Mouse (Mus musculus): ENCODE data around the gene Gprasp1.
"Not testable (repeated sequence)": the region's sequence is repeated elsewhere in the genome, so short reads cannot be mapped to it uniquely, and the experiment has no call there.

The Gprasp1 gene

DNA sequence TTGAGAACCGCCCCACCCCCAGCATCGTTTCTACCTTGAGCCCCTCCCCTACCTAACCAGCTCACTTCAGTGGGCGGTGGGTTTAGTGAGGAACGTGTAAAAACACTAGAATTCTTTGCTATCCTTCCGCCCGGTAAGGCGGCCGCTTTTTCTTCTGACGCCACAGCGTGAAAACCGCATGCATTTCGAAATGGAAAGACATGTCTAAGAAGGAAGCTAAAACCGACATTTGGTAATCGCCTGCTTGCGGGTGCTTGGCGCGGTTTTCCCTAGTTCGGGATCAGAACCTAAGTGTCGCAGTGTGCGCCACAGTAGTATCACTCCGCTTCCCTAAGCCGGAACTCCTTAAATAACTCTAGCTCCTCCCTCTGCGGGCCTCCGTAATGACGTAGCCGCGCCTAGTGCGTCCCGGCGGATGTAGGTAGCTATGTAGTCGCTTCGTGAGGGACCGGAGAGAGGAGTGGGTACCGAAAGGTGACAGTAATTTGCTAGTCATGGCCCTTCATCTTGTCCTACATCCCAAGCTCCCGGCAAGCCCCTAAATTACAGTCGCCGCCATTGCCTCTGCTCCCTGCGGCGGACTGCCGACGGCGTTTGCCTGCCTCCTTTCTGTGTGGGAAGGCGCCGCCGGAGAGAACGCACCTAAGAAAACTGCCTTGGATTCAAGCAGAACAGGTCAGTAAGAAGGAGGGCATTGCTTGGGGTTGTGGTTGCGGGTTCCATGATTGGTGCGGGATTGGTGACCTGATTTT, at the start of gene Gprasp1, which contains the start of gene Armcx5:
Gene Gprasp1 (plus strand): TSS at position 430 of the 752 bp plus-strand sequence.
Gene Armcx5 (plus strand): TSS at position 430 of the 752 bp plus-strand sequence.
- DNase-seq (ENCODE audit: low spot score), result peak; percentile 91

GRCm38 (mm10) chrX:135693633-135694032, 48.9 kb upstream of the Gprasp1 start, which contains the start of gene Tcp11x2:
Tcp11x2 (minus strand) TSS chrX:135693790.
- DNase-seq (ENCODE audit: low spot score), result no peak

- no peak for DNase-seq (ENCODE audit: low spot score)
These were observed 39.4 kb upstream of the Gprasp1 start for GRCm38 (mm10) chrX:135703111-135703510.

DNA sequence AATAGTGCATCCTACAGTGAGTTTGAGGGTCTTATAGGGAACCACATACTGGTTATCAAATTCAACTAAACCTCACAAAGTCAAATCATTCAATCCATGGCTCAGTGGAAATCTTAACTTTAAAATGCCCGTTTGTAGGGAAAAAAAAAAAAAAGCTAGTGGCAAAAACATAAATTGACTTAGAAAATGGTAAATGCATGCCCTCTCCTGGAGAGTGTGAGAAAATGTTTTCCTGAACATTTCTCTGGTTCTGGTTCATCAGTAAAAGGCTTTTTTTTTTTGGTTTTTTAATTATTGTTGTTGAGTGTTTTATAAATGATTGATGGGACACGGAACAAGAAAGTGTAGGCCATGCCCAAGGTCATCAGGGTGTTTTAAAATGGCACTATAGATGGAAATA, 38.2 kb upstream of the Gprasp1 start:
- DNase-seq (ENCODE audit: low spot score), result no peak

DNA sequence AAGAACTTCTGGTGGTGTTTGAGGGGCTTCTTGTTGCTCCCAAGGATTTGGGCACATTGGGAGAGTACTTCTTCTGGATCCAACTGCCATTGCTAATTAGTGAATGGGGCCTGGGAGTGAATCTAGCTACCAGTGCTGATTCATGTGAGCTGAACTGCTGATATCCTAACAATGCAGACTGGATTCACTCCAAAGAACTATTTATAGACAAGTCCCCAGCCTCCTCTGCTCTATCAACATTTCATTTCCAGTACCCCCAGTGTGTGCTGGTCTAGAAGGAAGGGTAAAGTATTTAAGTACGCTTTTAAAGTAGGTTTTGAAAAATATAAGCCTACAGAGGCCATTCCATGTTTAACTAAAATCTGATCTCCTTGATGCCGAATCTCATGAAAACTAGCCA, 29.7 kb upstream of the Gprasp1 start:
- DNase-seq (ENCODE audit: low spot score), result no peak

GRCm38 (mm10) chrX:135725161-135725560, 17.4 kb upstream of the Gprasp1 start, which contains the start of gene Tmsb15a:
Tmsb15a (minus strand) TSS chrX:135725261.
- no peak for DNase-seq (ENCODE audit: low spot score)

DNA sequence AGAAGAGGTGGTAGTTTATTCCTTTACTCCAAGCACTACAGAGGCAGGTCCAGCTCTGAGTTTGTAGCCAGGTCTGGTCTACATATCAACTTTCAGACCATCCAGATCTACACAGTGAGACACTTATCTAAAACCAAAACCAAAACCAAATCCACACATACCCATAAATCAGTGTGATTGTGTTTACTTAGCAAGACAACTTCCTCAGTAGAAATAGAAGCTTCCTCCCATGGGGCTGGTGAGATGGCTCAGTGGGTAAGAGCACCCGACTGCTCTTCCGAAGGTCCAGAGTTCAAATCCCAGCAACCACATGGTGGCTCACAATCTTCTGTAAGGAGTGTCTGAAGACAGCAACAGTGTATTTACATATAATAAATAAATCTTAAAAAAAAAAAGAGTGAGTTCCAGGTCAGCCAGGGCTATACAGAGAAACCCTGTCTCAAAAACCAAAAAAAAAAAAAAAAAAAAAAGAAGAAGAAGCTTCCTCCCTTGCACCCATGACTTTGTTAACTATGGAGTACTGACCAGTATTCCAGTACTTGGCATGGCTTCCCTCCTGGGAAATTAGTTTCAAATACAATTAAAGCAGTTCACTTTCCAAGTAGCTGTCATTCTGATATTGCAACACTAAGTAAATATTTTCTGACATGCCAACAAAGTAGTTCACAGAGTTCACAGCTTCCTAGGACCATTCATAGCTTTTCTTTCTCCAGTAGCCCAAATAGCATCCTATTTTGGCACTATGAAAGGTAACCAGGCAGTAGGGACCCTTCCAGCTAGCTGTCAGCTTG, 3.6 kb upstream of the Gprasp1 start:
- no peak for DNase-seq (ENCODE audit: low spot score)

DNA sequence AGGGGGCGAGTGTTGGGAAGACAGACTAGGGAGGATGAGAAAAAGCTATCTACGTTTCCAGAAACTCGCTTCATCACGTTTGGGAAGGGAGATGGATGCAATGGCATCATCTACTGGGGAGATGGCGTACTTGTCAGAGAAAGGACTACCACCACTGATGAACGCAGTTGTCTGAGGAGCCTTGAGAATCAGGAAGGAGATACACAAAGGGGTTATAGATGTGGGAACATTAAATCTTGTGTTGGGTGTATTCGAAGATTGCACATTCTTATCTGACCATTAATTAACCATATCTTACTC, 473 bp downstream of the Gprasp1 start:
- DNase-seq (ENCODE audit: low spot score), result peak; percentile 17

GRCm38 (mm10) chrX:135745376-135745775, 2.8 kb downstream of the Gprasp1 start:
- DNase-seq (ENCODE audit: low spot score), result not testable (repeated sequence)

GRCm38 (mm10) chrX:135752832-135753231, 10.3 kb downstream of the Gprasp1 start:
- peak; percentile 72 for DNase-seq (ENCODE audit: low spot score)

GRCm38 (mm10) chrX:135761707-135762106, 19.2 kb downstream of the Gprasp1 start:
- peak; percentile 27 for DNase-seq (ENCODE audit: low spot score)

DNA sequence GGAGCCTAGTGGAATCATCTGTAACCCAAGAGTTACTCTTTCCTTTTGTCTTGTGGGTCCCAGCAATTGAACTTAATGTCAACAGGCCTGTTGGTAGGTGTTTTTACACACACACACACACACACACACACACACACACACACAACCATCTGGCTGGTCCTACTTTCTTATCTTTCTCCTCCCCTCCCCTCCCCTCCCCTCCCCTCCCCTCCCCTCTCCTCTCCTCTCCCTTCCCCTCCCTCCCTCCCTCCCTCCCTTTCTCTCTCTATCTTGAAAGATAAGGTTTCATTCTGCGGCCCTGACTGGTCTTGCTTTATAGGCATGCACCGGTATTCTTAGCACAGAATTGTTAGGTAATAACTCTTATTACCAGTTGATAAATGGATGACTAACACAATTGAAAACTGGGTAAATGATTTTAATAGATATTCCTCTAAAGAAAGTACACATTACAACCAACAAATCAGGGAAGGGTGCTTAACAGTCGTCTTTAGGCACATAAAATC, 25.6 kb downstream of the Gprasp1 start:
- no peak for DNase-seq (ENCODE audit: low spot score)

GRCm38 (mm10) chrX:135768565-135768964, 26.0 kb downstream of the Gprasp1 start:
- no peak for DNase-seq (ENCODE audit: low spot score)

GRCm38 (mm10) chrX:135791536-135791935, 49.0 kb downstream of the Gprasp1 start:
- no peak for DNase-seq (ENCODE audit: low spot score)

DNA sequence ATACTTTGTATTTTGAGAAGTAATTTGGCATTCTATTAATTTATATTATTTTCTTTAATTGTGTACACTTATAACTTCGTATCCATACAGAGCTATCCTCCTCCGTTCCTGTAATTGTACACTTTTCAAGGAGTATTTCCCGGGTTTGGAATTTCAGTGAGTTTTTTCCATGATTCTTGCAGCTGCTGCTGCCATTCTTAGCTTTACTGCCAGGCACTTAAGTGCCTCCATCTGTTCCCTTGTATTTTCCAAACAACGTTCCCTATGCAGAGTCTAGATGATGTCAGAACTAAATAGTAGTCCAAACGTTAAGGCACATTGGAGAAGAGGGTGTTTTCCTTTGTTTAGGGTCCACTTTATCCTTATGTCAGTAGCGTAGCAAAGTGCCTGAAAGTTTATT, 49.8 kb downstream of the Gprasp1 start:
- DNase-seq (ENCODE audit: low spot score), result no peak

DNA sequence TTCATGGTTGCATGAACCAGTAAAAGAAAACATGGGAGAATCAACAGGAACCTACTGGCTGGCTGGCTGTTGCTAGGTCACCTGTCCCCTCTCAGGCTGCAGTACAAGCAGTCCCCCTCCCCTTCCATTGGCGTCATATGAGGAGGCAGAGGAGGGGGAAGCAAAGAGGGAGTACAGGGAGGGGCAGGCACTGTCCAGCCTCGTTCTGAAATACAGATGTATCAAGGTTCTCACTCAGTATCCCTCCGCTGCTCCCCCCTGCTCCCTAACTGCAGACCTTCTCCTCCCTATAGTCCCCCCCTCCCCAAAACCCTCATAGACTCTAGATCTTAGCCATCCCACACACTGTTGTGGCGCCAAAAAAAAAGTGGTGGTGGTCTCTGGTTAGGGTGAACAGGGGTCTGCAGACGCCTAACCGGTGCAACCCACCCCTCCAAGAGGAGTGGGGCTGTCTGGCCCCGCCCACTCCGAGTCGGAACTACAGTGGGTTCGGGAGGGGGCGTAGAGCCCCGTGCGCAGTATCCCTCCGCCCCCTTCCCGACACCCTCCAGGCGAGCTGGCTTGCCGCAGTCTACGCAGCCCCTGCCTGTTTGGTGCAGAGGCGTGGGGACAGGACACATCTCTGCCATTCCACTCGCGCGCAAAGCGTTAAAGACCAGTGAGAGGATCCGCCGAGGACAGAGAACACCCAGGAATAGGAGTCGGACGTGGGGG, 53.2 kb downstream of the Gprasp1 start:
- peak; percentile 36 for DNase-seq (ENCODE audit: low spot score)

- DNase-seq (ENCODE audit: low spot score), result peak; percentile 7
These were observed 54.0 kb downstream of the Gprasp1 start for GRCm38 (mm10) chrX:135796305-135797211.

GRCm38 (mm10) chrX:135797212-135797644, 54.7 kb downstream of the Gprasp1 start, which contains the start of gene Bhlhb9:
Bhlhb9 (plus strand) TSS chrX:135797594.
- DNase-seq (ENCODE audit: low spot score), result peak; percentile 64

DNA sequence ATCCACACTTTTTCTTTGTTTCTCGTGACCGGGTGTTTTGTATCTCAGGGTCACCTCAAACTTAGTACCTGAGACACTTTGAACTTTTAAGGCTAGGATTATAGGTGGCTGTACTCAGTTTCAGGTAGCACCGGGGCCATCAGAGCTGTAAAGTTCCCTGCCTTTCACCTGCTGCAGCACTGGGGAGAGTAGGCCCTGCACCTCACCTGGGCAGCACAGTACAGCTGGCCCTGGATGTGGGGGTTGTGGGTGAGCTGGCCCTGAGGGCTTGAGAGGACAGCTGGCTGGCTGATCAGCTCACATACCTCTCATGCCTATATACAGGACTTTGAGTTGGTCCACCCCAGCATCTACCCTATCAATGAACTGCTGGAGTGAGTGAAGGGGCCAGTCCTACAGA, 61.6 kb downstream of the Gprasp1 start:
- no peak for DNase-seq (ENCODE audit: low spot score)

DNA sequence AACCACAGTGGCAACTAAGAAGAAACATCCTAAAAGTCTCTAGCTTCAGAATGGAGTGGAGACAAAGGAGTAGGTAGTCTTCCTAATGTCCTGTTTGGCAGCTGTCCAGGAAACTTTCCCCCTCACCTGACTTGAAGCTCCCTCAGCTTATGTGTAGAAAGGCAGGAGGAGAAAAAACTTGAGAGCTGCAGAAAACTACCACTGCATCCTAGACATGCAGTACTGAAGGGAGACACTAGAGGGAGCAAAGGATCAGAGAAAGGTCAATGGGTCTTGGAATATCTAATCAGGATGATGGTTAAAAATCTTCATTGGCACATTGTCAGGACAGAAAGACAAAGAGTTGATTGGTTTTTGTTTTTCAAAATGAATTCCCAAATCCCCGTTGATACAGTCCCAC, 63.2 kb downstream of the Gprasp1 start:
- peak; percentile 44 for DNase-seq (ENCODE audit: low spot score)

DNA sequence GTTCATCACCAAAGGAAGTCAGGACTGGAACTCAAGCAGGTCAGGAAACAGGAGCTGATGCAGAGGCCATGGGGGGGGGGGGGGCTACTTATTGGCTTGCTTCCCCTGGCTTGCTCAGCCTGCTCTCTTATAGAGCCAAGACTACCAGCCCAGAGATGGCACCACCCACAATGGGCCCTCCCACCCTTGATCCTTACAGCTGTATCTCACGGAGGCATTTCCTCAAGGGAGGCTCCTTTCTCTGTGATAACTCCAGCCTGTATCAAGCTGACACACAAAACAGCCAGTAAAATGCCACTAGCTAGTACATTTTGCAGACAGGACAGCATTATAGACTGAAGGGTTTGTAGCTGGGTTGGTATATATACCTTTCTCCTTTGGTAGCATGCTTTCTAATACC, 93.4 kb downstream of the Gprasp1 start:
- DNase-seq (ENCODE audit: low spot score), result not testable (repeated sequence)

All from MN1 (cell line).